Mouse (Mus musculus): Measurements from ENCODE around the gene Slain1. TPM values are rescaled to one million over a fixed set of nuclear protein-coding genes. Genes with fewer than 3 reads are reported as not detected.
A peak's percentile ranks its signal among the peaks of the same experiment; 100 is the strongest.

The Slain1 gene
- polyA plus RNA-seq, 1 experiment from 2014 or later = 0.82 TPM

GRCm38 (mm10) chr14:103679395-103680217, 29.6 kb downstream of the Slain1 start:
- H3K27me3 ChIP-seq (replicated peaks) = no peaks in the 10 kb centered on the region
- H3K4me3 ChIP-seq = no peak overlapping the region
- WGBS (ENCODE audit: insufficient replicate concordance) = 52% methylated on average over 18 of the region's 18 CpGs
- H3K4me1 ChIP-seq = no peaks in the 10 kb centered on the region
- H3K9ac ChIP-seq = no peak overlapping the region
- H3K27ac ChIP-seq = no peak overlapping the region
- no peak for ATAC-seq
- H3K36me3 ChIP-seq = no peaks in the 10 kb centered on the region
- H3K9me3 ChIP-seq (replicated peaks) = no peaks in the 10 kb centered on the region
- H3K4me2 ChIP-seq = peak overlapping the region; percentile 8

GRCm38 (mm10) chr14:103680285-103680819, 30.3 kb downstream of the Slain1 start:
- Histone ChIP-seq H3K9me3 (replicated peaks) (no peaks in the 10 kb centered on the region), H3K4me3 (no peak overlapping the region), H3K36me3 (no peaks in the 10 kb centered on the region), H3K9ac (no peak overlapping the region), H3K4me2 (peak overlapping the region; percentile 8), H3K27ac (no peak overlapping the region), H3K27me3 (replicated peaks) (no peaks in the 10 kb centered on the region), H3K4me1 (no peaks in the 10 kb centered on the region)
- WGBS (ENCODE audit: insufficient replicate concordance) = 54% methylated on average over 7 of the region's 7 CpGs
- ATAC-seq = no peak

- H3K36me3 ChIP-seq = no peaks in the 10 kb centered on the region
- H3K27me3 ChIP-seq (replicated peaks) = no peaks in the 10 kb centered on the region
- H3K9ac ChIP-seq = no peak overlapping the region
- no peak overlapping the region for H3K4me2 ChIP-seq
- no peak overlapping the region for H3K4me3 ChIP-seq
- 71% methylated on average over 9 of the region's 9 CpGs for WGBS (ENCODE audit: insufficient replicate concordance)
- H3K4me1 ChIP-seq = no peaks in the 10 kb centered on the region
- no peak overlapping the region for H3K27ac ChIP-seq
- ATAC-seq = no peak
- no peaks in the 10 kb centered on the region for H3K9me3 ChIP-seq (replicated peaks)
Observed at GRCm38 (mm10) chr14:103682633-103683390, 32.8 kb downstream of the Slain1 start.

GRCm38 (mm10) chr14:103686994-103687393, 37.0 kb downstream of the Slain1 start:
- H3K27me3 ChIP-seq (replicated peaks) = no peaks in the 10 kb centered on the region
- H3K4me3 ChIP-seq = no peak overlapping the region
- ATAC-seq = no peak
- no peak overlapping the region for H3K4me2 ChIP-seq
- no peak overlapping the region for H3K9ac ChIP-seq
- no peaks in the 10 kb centered on the region for H3K9me3 ChIP-seq (replicated peaks)
- H3K36me3 ChIP-seq = no peaks in the 10 kb centered on the region
- WGBS (ENCODE audit: insufficient replicate concordance) = 68% methylated on average over 2 of the region's 2 CpGs
- H3K4me1 ChIP-seq = no peaks in the 10 kb centered on the region
- no peak overlapping the region for H3K27ac ChIP-seq

GRCm38 (mm10) chr14:103694295-103694694, 44.3 kb downstream of the Slain1 start:
- ATAC-seq = no peak
- Histone ChIP-seq H3K4me3 (no peak overlapping the region), H3K27ac (no peak overlapping the region), H3K9ac (no peak overlapping the region), H3K27me3 (replicated peaks) (no peaks in the 10 kb centered on the region), H3K36me3 (no peaks in the 10 kb centered on the region), H3K4me2 (no peak overlapping the region), H3K9me3 (replicated peaks) (no peaks in the 10 kb centered on the region), H3K4me1 (no peaks in the 10 kb centered on the region)
- WGBS (ENCODE audit: insufficient replicate concordance) = 40% methylated on average over 1 of the region's 1 CpGs

- Histone ChIP-seq H3K27ac (no peak overlapping the region), H3K4me1 (no peaks in the 10 kb centered on the region), H3K9me3 (replicated peaks) (no peaks in the 10 kb centered on the region), H3K36me3 (no peaks in the 10 kb centered on the region), H3K4me2 (no peak overlapping the region), H3K27me3 (replicated peaks) (no peaks in the 10 kb centered on the region), H3K4me3 (no peak overlapping the region), H3K9ac (no peak overlapping the region)
- ATAC-seq = no peak
- 68% methylated on average over 3 of the region's 3 CpGs for WGBS (ENCODE audit: insufficient replicate concordance)
Observed at GRCm38 (mm10) chr14:103695620-103696019, 45.6 kb downstream of the Slain1 start.

- no peak overlapping the region for H3K4me2 ChIP-seq
- no peaks in the 10 kb centered on the region for H3K4me1 ChIP-seq
- H3K9me3 ChIP-seq (replicated peaks) = no peaks in the 10 kb centered on the region
- no peak overlapping the region for H3K9ac ChIP-seq
- H3K27ac ChIP-seq = no peak overlapping the region
- no peaks in the 10 kb centered on the region for H3K36me3 ChIP-seq
- 84% methylated on average over 7 of the region's 7 CpGs for WGBS (ENCODE audit: insufficient replicate concordance)
- no peaks in the 10 kb centered on the region for H3K27me3 ChIP-seq (replicated peaks)
- no peak for ATAC-seq
- no peak overlapping the region for H3K4me3 ChIP-seq
Observed at GRCm38 (mm10) chr14:103697101-103697500, 47.1 kb downstream of the Slain1 start.

- ATAC-seq = no peak
Observed at GRCm38 (mm10) chr14:103699308-103699707, 49.3 kb downstream of the Slain1 start.

GRCm38 (mm10) chr14:103702516-103702915, 52.5 kb downstream of the Slain1 start:
- 86% methylated on average over 18 of the region's 18 CpGs for WGBS (ENCODE audit: insufficient replicate concordance)
- Histone ChIP-seq H3K4me2 (no peak overlapping the region), H3K27ac (no peak overlapping the region), H3K36me3 (no peaks in the 10 kb centered on the region), H3K9ac (no peak overlapping the region), H3K4me3 (no peak overlapping the region), H3K27me3 (replicated peaks) (no peaks in the 10 kb centered on the region), H3K4me1 (peaks cover 14% of the 10 kb centered on the region; the same call in 1 of the 2 replicates), H3K9me3 (replicated peaks) (no peaks in the 10 kb centered on the region)
- ATAC-seq = no peak

More at GRCm38 (mm10) chr14:103699308-103699707, 49.3 kb downstream of the Slain1 start:
- no peaks in the 10 kb centered on the region for H3K9me3 ChIP-seq (replicated peaks)
- H3K4me2 ChIP-seq = no peak overlapping the region
- no peak overlapping the region for H3K9ac ChIP-seq
- no peak overlapping the region for H3K4me3 ChIP-seq
- 83% methylated on average over 6 of the region's 6 CpGs for WGBS (ENCODE audit: insufficient replicate concordance)
- H3K36me3 ChIP-seq = no peaks in the 10 kb centered on the region
- no peaks in the 10 kb centered on the region for H3K27me3 ChIP-seq (replicated peaks)
- no peaks in the 10 kb centered on the region for H3K4me1 ChIP-seq
- no peak overlapping the region for H3K27ac ChIP-seq

- no peak overlapping the region for H3K4me3 ChIP-seq
- H3K9ac ChIP-seq = no peak overlapping the region
- WGBS (ENCODE audit: insufficient replicate concordance) = 40% methylated on average over 13 of the region's 13 CpGs
- no peaks in the 10 kb centered on the region for H3K9me3 ChIP-seq (replicated peaks)
- ATAC-seq = no peak
- peaks cover 14% of the 10 kb centered on the region; the same call in 1 of the 2 replicates for H3K4me1 ChIP-seq
- no peak overlapping the region for H3K27ac ChIP-seq
- H3K36me3 ChIP-seq = no peaks in the 10 kb centered on the region
- no peak overlapping the region for H3K4me2 ChIP-seq
- no peaks in the 10 kb centered on the region for H3K27me3 ChIP-seq (replicated peaks)
Observed at GRCm38 (mm10) chr14:103704771-103705170, 54.7 kb downstream of the Slain1 start.

GRCm38 (mm10) chr14:103706347-103706746, 56.3 kb downstream of the Slain1 start:
- Histone ChIP-seq H3K9me3 (replicated peaks) (no peaks in the 10 kb centered on the region), H3K4me1 (peaks cover 14% of the 10 kb centered on the region; the same call in 1 of the 2 replicates), H3K4me2 (peak overlapping the region; percentile 31; the same call in 1 of the 2 replicates), H3K36me3 (no peaks in the 10 kb centered on the region), H3K9ac (no peak overlapping the region), H3K27ac (no peak overlapping the region), H3K27me3 (replicated peaks) (no peaks in the 10 kb centered on the region), H3K4me3 (no peak overlapping the region)
- peak; percentile 74 for ATAC-seq
- WGBS (ENCODE audit: insufficient replicate concordance) = 36% methylated on average over 6 of the region's 6 CpGs

GRCm38 (mm10) chr14:103708601-103709000, 58.6 kb downstream of the Slain1 start:
- WGBS (ENCODE audit: insufficient replicate concordance) = 73% methylated on average over 2 of the region's 2 CpGs
- H3K4me2 ChIP-seq = no peak overlapping the region
- no peak overlapping the region for H3K4me3 ChIP-seq
- no peak for ATAC-seq
- no peaks in the 10 kb centered on the region for H3K27me3 ChIP-seq (replicated peaks)
- H3K27ac ChIP-seq = no peak overlapping the region
- H3K36me3 ChIP-seq = no peaks in the 10 kb centered on the region
- H3K4me1 ChIP-seq = peaks cover 14% of the 10 kb centered on the region; the same call in 1 of the 2 replicates
- H3K9ac ChIP-seq = no peak overlapping the region
- H3K9me3 ChIP-seq (replicated peaks) = no peaks in the 10 kb centered on the region

All from liver, embryonic 12.5 days (tissue).